Comparison of ENCODE assay signal across 9 mouse cellular contexts in the genomic region with DNA sequence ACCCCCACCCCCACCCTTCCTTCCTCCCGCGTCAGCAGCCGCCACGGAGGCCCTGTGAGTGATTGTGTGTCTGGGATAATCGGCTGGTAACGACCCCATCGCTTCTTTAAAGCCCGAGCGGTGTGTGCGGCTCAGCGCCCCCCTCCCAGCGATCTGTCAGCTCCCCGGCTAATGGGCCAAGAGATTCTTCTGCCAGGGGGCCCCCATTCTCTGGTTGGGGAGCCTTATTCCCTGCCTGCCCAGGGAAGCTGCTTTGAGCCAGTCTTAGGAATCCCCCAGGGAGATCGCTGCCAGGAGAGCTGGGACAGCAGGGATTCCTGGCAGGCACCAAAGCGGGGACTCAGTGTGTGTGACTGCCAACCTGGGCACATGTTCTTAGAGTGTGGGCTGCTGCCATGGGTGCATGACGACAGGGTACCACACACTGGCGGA. TPM values are rescaled to one million over a fixed set of nuclear protein-coding genes. Genes with fewer than 3 reads are reported as not detected.
DNase-seq lines count a peak whose midpoint lies in the region; ATAC-seq and TF ChIP-seq lines count a peak whose summit lies in the region.
"Had no signal": no experiment of that assay in that cellular context is flagged by ENCODE, and none has a peak within 500 bp of the region (broad histone marks: within the 10 kb centered on the region; RNA-seq: fewer than 3 reads in every experiment).

No protein-coding gene starts in this region.

- WGBS in kidney, adult 2 months: 48% methylated on average over 17 of the region's 17 CpGs
- 20% methylated on average over 17 of the region's 17 CpGs for WGBS in embryonic facial prominence, embryonic 12.5 days
- WGBS in limb, embryonic 10.5 days: 16% methylated on average over 17 of the region's 17 CpGs

- H3K4me3 ChIP-seq in kidney, adult 2 months (ENCODE audit: insufficient read depth, low read depth, low read length): no peak overlapping the region
- H3K4me3 ChIP-seq in embryonic facial prominence, embryonic 12.5 days: 0 out of 2 replicates have a peak overlapping the region, but pooled peaks have one; percentile 2
- H3K4me3 ChIP-seq in limb, embryonic 10.5 days: peak overlapping the region; percentile 36
- H3K4me3 ChIP-seq: heart, adult 2 months had no signal

- peak; percentile 65 for DNase-seq in kidney, adult 2 months
- DNase-seq in kidney, adult 11 months: no peak
- peak; percentile 11 to 20 for DNase-seq in heart, postnatal 36 days
- DNase-seq in limb, embryonic 10.5 days (ENCODE audit: low spot score): peak; percentile 69
- DNase-seq in right cerebral cortex, postnatal 14 days: peak; percentile 74
- DNase-seq in c-Kit-positive CD71-positive TER-119-positive erythroid progenitor cells, embryonic 14.5 days (ENCODE audit: low spot score): no peak

- peak overlapping the region; percentile 34 for H3K4me2 ChIP-seq in embryonic facial prominence, embryonic 12.5 days (replicated peaks)

- H3K9me3 ChIP-seq in embryonic facial prominence, embryonic 12.5 days: no peaks in the 10 kb centered on the region
- no peaks in the 10 kb centered on the region for H3K9me3 ChIP-seq in limb, embryonic 10.5 days (replicated peaks)

- no peaks in the 10 kb centered on the region for H3K27me3 ChIP-seq in kidney, adult 2 months (replicated peaks; ENCODE audit: control insufficient read depth, insufficient read depth, low read length)
- no peaks in the 10 kb centered on the region for H3K27me3 ChIP-seq in embryonic facial prominence, embryonic 12.5 days
- no peaks in the 10 kb centered on the region for H3K27me3 ChIP-seq in limb, embryonic 10.5 days (ENCODE audit: low read depth, poor library complexity, severe bottlenecking)

- peaks cover 21% of the 10 kb centered on the region for H3K4me1 ChIP-seq in kidney, adult 2 months (ENCODE audit: control insufficient read depth, insufficient read depth, low read length)
- H3K4me1 ChIP-seq in embryonic facial prominence, embryonic 12.5 days: peaks cover 70% of the 10 kb centered on the region
- H3K4me1 ChIP-seq in limb, embryonic 10.5 days: peaks cover 80% of the 10 kb centered on the region

- no peak for TF ChIP-seq CTCF in kidney, adult 2 months (conservative IDR thresholded peaks at IDR 0.05; ENCODE audit: insufficient read depth, insufficient read length, low read depth, low read length)

- intact Hi-C loops in heart, postnatal 36 days (cut with DNase I): no loop called here

- H3K9ac ChIP-seq in embryonic facial prominence, embryonic 12.5 days: peak overlapping the region; percentile 30

- no peak for ATAC-seq in embryonic facial prominence, embryonic 12.5 days (ENCODE audit: insufficient number of reproducible peaks, insufficient read depth, low FRiP score, low TSS enrichment)

- no peak overlapping the region for H3K27ac ChIP-seq in kidney, adult 2 months (ENCODE audit: insufficient read depth, low read depth, low read length)
- peak overlapping the region; percentile 83 for H3K27ac ChIP-seq in embryonic facial prominence, embryonic 12.5 days
- peak overlapping the region; percentile 78 for H3K27ac ChIP-seq in limb, embryonic 10.5 days
- H3K27ac ChIP-seq: heart, adult 2 months had no signal

- no peak for TF ChIP-seq POLR2A in kidney, adult 2 months (IDR thresholded peaks at IDR 0.05; ENCODE audit: low read depth, low read length)

- no peaks in the 10 kb centered on the region for H3K36me3 ChIP-seq in kidney, adult 2 months (ENCODE audit: control insufficient read depth, insufficient read depth, low read length)
- peaks cover 64% of the 10 kb centered on the region for H3K36me3 ChIP-seq in embryonic facial prominence, embryonic 12.5 days
- H3K36me3 ChIP-seq in limb, embryonic 10.5 days: peaks cover 82% of the 10 kb centered on the region

RNA-seq across cellular contexts. Expression of gene Gjd3, which starts 13.3 kb away (rescaled TPM):
- polyA plus RNA-seq in kidney, adult 2 months (2012; rRNA removed): 0.34 and 0.57 TPM in 2 replicates
- polyA plus RNA-seq in embryonic facial prominence, embryonic 12.5 days (2016; fragmentation: Nextera tagmentation; extraction: Ambion mirVana): 0.73 and 1.4 TPM in 2 replicates
- total RNA-seq in heart, postnatal 36 days (2021): under 1 TPM; 0.33 to 0.36 TPM
- polyA plus RNA-seq in limb, embryonic 10.5 days (2016; fragmentation: Nextera tagmentation; extraction: Ambion mirVana): 0.24 and 0.29 TPM in 2 replicates
- total RNA-seq: neutrophil, adult 5-6 weeks had no signal

RNA-seq across cellular contexts. Expression of gene Rara, which starts 41.9 kb away (rescaled TPM):
- polyA plus RNA-seq in kidney, adult 2 months (2012; rRNA removed): 18.0 and 19.6 TPM in 2 replicates
- 48.8 and 49.2 TPM in 2 replicates for polyA plus RNA-seq in embryonic facial prominence, embryonic 12.5 days (2016; fragmentation: Nextera tagmentation; extraction: Ambion mirVana)
- 10 to 100 TPM; 10.5 to 13.6 TPM for total RNA-seq in heart, postnatal 36 days (2021)
- 38.4 and 43.7 TPM in 2 replicates for polyA plus RNA-seq in limb, embryonic 10.5 days (2016; fragmentation: Nextera tagmentation; extraction: Ambion mirVana)

RNA-seq across cellular contexts. Expression of gene Top2a, which starts 54.5 kb away (rescaled TPM):
- polyA plus RNA-seq in kidney, adult 2 months (2012; rRNA removed): 0.72 and 1.1 TPM in 2 replicates
- polyA plus RNA-seq in embryonic facial prominence, embryonic 12.5 days (2016; fragmentation: Nextera tagmentation; extraction: Ambion mirVana): 288 and 289 TPM in 2 replicates
- total RNA-seq in heart, postnatal 36 days (2021): 1 to 10 TPM; 3.9 to 4.6 TPM
- polyA plus RNA-seq in limb, embryonic 10.5 days (2016; fragmentation: Nextera tagmentation; extraction: Ambion mirVana): 291 and 354 TPM in 2 replicates

Comparison
In these comparisons a context has a peak if more than half of its experiments do, and no peak if none do; other contexts are left out.
1. DNase-seq: peak in kidney, adult 2 months (single experiment), heart, postnatal 36 days (2 of 2), limb, embryonic 10.5 days (single experiment) and right cerebral cortex, postnatal 14 days (single experiment); none in kidney, adult 11 months (single experiment) and c-Kit-positive CD71-positive TER-119-positive erythroid progenitor cells, embryonic 14.5 days (single experiment).
2. RNA of gene Top2a, which starts 54.5 kb away (polyA plus RNA-seq): 291 to 354 TPM in limb, embryonic 10.5 days and 288 to 289 TPM in embryonic facial prominence, embryonic 12.5 days; 0.72 to 1.1 TPM in kidney, adult 2 months; every median in the first group is over 100 times any median in the second.